ENCODE assay signal across 10 mouse cellular contexts in the genomic region with DNA sequence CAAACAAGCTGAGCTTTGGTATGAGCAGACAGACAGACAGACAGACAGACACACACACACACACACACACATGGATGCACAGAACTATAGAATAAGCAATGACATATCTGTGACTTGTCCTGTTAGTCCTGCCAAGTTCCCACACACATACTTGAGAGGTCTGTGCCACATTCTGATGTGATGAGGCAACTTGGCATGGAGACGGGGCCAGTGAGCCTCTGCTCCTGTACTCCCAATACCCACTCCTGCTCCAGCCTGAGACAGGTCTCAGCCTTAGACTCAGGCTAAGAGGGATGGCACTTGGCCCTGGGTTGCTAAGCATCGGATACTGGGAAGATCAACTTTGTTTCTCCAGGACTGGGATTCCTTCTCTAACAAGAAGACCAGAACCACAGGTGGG. TPM values are rescaled to one million over a fixed set of nuclear protein-coding genes. Genes with fewer than 3 reads are reported as not detected.
DNase-seq lines count a peak whose midpoint lies in the region; ATAC-seq lines count a peak whose summit lies in the region.
"Had no signal": no experiment of that assay in that cellular context is flagged by ENCODE, and none has a peak within 500 bp of the region (broad histone marks: within the 10 kb centered on the region; RNA-seq: fewer than 3 reads in every experiment).

No protein-coding gene starts in this region.

- H3K4me1 ChIP-seq in lung, embryonic 16.5 days (replicated peaks; ENCODE audit: control insufficient read depth, insufficient read depth, low read length), result peaks cover 3% of the 10 kb centered on the region; the same call in 1 of the 2 replicates
- peaks cover 38% of the 10 kb centered on the region for H3K4me1 ChIP-seq in embryonic facial prominence, embryonic 15.5 days
- peaks cover 14% of the 10 kb centered on the region for H3K4me1 ChIP-seq in stomach, embryonic 14.5 days (ENCODE audit: control insufficient read depth, insufficient read depth, low read length)

- WGBS in lung, embryonic 16.5 days, result 57% methylated on average over 2 of the region's 2 CpGs
- WGBS in embryonic facial prominence, embryonic 15.5 days, result 68% methylated on average over 2 of the region's 2 CpGs
- 70% methylated on average over 2 of the region's 2 CpGs for WGBS in stomach, embryonic 14.5 days

- no peaks in the 10 kb centered on the region for H3K27me3 ChIP-seq in lung, embryonic 16.5 days (ENCODE audit: control insufficient read depth, insufficient read depth, low read depth, low read length)
- H3K27me3 ChIP-seq in embryonic facial prominence, embryonic 15.5 days, result no peaks in the 10 kb centered on the region
- H3K27me3 ChIP-seq in stomach, embryonic 14.5 days (ENCODE audit: control insufficient read depth, insufficient read depth, low read length), result no peaks in the 10 kb centered on the region
- H3K27me3 ChIP-seq: stomach, embryonic 15.5 days had no signal

- peak; percentile 39 to 42 for DNase-seq in heart, adult 18-20 months
- DNase-seq in heart, postnatal 25 days (ENCODE audit: low spot score), result no peak
- DNase-seq in lung, adult 18-20 months, result no peak
- no peak for DNase-seq in thymus, postnatal 4 days
- DNase-seq: right cerebral cortex, postnatal 4 days had no signal

- H3K9ac ChIP-seq in lung, embryonic 16.5 days (ENCODE audit: low read length), result no peak overlapping the region
- H3K9ac ChIP-seq in embryonic facial prominence, embryonic 15.5 days, result no peak overlapping the region
- 0 out of 2 replicates have a peak overlapping the region, but pooled peaks have one; percentile 3 for H3K9ac ChIP-seq in stomach, embryonic 14.5 days (replicated peaks; ENCODE audit: low read depth, low read length)
- H3K9ac ChIP-seq: stomach, embryonic 15.5 days had no signal

- no peak overlapping the region for H3K27ac ChIP-seq in lung, embryonic 16.5 days (ENCODE audit: low read length)
- 0 out of 2 replicates have a peak overlapping the region, but pooled peaks have one; percentile 28 for H3K27ac ChIP-seq in embryonic facial prominence, embryonic 15.5 days (replicated peaks)
- H3K27ac ChIP-seq in stomach, embryonic 14.5 days (ENCODE audit: low read length), result no peak overlapping the region; the same call in 1 of the 2 replicates
- H3K27ac ChIP-seq: kidney, postnatal 0 days; stomach, embryonic 15.5 days had no signal

- intact Hi-C loops in heart, postnatal 25 days (cut with DNase I), result no loop called here

- 0 out of 2 replicates have a peak, but pooled peaks cover 4% of the 10 kb centered on the region for H3K36me3 ChIP-seq in lung, embryonic 16.5 days (ENCODE audit: control insufficient read depth, insufficient read depth, low read length)
- peaks cover 17% of the 10 kb centered on the region for H3K36me3 ChIP-seq in embryonic facial prominence, embryonic 15.5 days
- peaks cover 13% of the 10 kb centered on the region for H3K36me3 ChIP-seq in stomach, embryonic 14.5 days (ENCODE audit: control insufficient read depth, insufficient read depth, low read length)

- peaks cover 3% of the 10 kb centered on the region; the same call in 1 of the 2 replicates for H3K9me3 ChIP-seq in lung, embryonic 16.5 days (ENCODE audit: control insufficient read depth, low read length)
- H3K9me3 ChIP-seq in embryonic facial prominence, embryonic 15.5 days (replicated peaks), result no peaks in the 10 kb centered on the region
- H3K9me3 ChIP-seq in stomach, embryonic 14.5 days (ENCODE audit: control insufficient read depth, low read depth, low read length), result peaks cover 5% of the 10 kb centered on the region; the same call in 1 of the 2 replicates
- H3K9me3 ChIP-seq: stomach, embryonic 15.5 days had no signal

- ATAC-seq in lung, embryonic 16.5 days (ENCODE audit: low read depth), result 0 out of 2 replicates have a peak, but pooled peaks have one; percentile 21
- no peak for ATAC-seq in embryonic facial prominence, embryonic 15.5 days (ENCODE audit: insufficient number of reproducible peaks, low FRiP score, low TSS enrichment, low read depth)
- no peak for ATAC-seq in stomach, embryonic 14.5 days (ENCODE audit: insufficient number of reproducible peaks, insufficient read depth, low FRiP score, low read depth)

- no peak overlapping the region for H3K4me3 ChIP-seq in lung, embryonic 16.5 days (ENCODE audit: low read length)
- no peak overlapping the region for H3K4me3 ChIP-seq in embryonic facial prominence, embryonic 15.5 days (replicated peaks)
- no peak overlapping the region for H3K4me3 ChIP-seq in stomach, embryonic 14.5 days (ENCODE audit: low read depth, low read length)
- H3K4me3 ChIP-seq: stomach, embryonic 15.5 days had no signal

- no peak overlapping the region for H3K4me2 ChIP-seq in lung, embryonic 16.5 days (ENCODE audit: low read depth, low read length)
- no peak overlapping the region for H3K4me2 ChIP-seq in embryonic facial prominence, embryonic 15.5 days (replicated peaks)
- no peak overlapping the region for H3K4me2 ChIP-seq in stomach, embryonic 14.5 days (replicated peaks; ENCODE audit: low read depth, low read length)
- H3K4me2 ChIP-seq: stomach, embryonic 15.5 days had no signal

RNA-seq across cellular contexts. Expression of a gene that starts 30.3 kb away (rescaled TPM):
- under 1 TPM; 0.02 to 0.05 TPM for total RNA-seq in heart, adult 18-20 months (2021)
- total RNA-seq in heart, postnatal 25 days (2021), result under 1 TPM; 0.06 to 0.10 TPM
- polyA plus RNA-seq in lung, embryonic 16.5 days (2015; fragmentation: Nextera tagmentation; extraction: Ambion mirVana), result 0.19 and 0.23 TPM in 2 replicates
- 0.17 and 0.21 TPM in 2 replicates for polyA plus RNA-seq in embryonic facial prominence, embryonic 15.5 days (2015; fragmentation: Nextera tagmentation; extraction: Ambion mirVana)
- 0.25 and 0.29 TPM in 2 replicates for polyA plus RNA-seq in stomach, embryonic 14.5 days (2014; fragmentation: Nextera tagmentation; extraction: Ambion mirVana)

Comparison
In these comparisons a context has a peak if more than half of its experiments do, and no peak if none do; other contexts are left out.
1. DNase-seq: peak in heart, adult 18-20 months (2 of 2); none in heart, postnatal 25 days (single experiment), lung, adult 18-20 months (0 of 2) and thymus, postnatal 4 days (single experiment).